Mouse (Mus musculus) spleen, adult 2 months (tissue): ENCODE data around the gene Zfp791.
"Not testable (repeated sequence)": the region's sequence is repeated elsewhere in the genome, so short reads cannot be mapped to it uniquely, and the experiment has no call there.

Source experiments
- CTCF ChIP-seq: fragments of 200-500 bp; IDR thresholded peaks from 2 replicates; pipeline ENCODE4 v1.5.1; 2011; ENCODE audit warnings: mild to moderate bottlenecking, inconsistent platforms; ENCODE audit not compliant: insufficient read depth, insufficient read length, insufficient replicate concordance; ENCODE audit errors: extremely low read depth
- POLR2A ChIP-seq: fragments of 200-500 bp; IDR thresholded peaks from 2 replicates; pipeline ENCODE4 v1.6.1; 2011; ENCODE audit warnings: low read depth, low read length, inconsistent platforms

- TF ChIP-seq CTCF, POLR2A: not testable (repeated sequence)
Observed at GRCm38 (mm10) chr8:85135690-85136089, 12.8 kb upstream of the Zfp791 start.
